Mouse (Mus musculus): Measurements from ENCODE around the gene Ciao2b. TPM values are rescaled to one million over a fixed set of nuclear protein-coding genes. Genes with fewer than 3 reads are reported as not detected.

Gene Ciao2b
- polyA plus RNA-seq, 1 experiment from 2014 or later, result 117 TPM

GRCm38 (mm10) chr8:104635004-104635710, 6.6 kb downstream of the Ciao2b start:
- in situ Hi-C loops (cut with MboI; ENCODE audit: low pct_unique_long_range_greater_than_20kb), result loop anchor here (10.0 kb wide), 1 partner anchor 660 kb away; the partner anchor contains the start of genes E2f4 and Exoc3l
- POLR2A ChIA-PET, result interaction anchor here (0.6 to 1.3 kb wide), 2 partner anchors 11 to 78 kb away, joined by 4 read pairs; partner anchors contain the start of gene Cdh16
- CTCF ChIA-PET, result interaction anchor here (0.7 to 2.1 kb wide), 3 partner anchors 14 to 33 kb away, joined by 3 to 8 read pairs (median 3); no protein-coding TSS in a partner anchor
- H3K27me3 ChIP-seq, result no peaks in the 10 kb centered on the region
- no peak for TF ChIP-seq CTCF (IDR thresholded peaks at IDR 0.05)
- ATAC-seq (no peak), DNase-seq (ENCODE audit: low read depth, low spot score) (no peak)

- TF ChIP-seq CTCF (IDR thresholded peaks at IDR 0.05), result no peak
- ChIA-PET POLR2A (no interaction called here), CTCF (interaction anchor here (1.2 kb wide), 1 partner anchor 30 kb away, joined by 3 read pairs; no protein-coding TSS in a partner anchor)
- ATAC-seq (no peak), DNase-seq (ENCODE audit: low read depth, low spot score) (no peak)
- in situ Hi-C loops (cut with MboI; ENCODE audit: low pct_unique_long_range_greater_than_20kb), result loop anchor here (10.0 kb wide), 1 partner anchor 662 kb away; the partner anchor contains the start of genes E2f4 and Exoc3l
- no peaks in the 10 kb centered on the region for H3K27me3 ChIP-seq
Measured at GRCm38 (mm10) chr8:104633156-104633744, 8.5 kb downstream of the Ciao2b start.

- POLR2A ChIA-PET, result no interaction called here
- in situ Hi-C loops (cut with MboI; ENCODE audit: low pct_unique_long_range_greater_than_20kb), result loop anchor here (10.0 kb wide), 1 partner anchor 662 kb away; the partner anchor contains the start of genes E2f4 and Exoc3l
Measured at GRCm38 (mm10) chr8:104632486-104632885, 9.3 kb downstream of the Ciao2b start.

GRCm38 (mm10) chr8:104631975-104632374, 9.8 kb downstream of the Ciao2b start:
- in situ Hi-C loops (cut with MboI; ENCODE audit: low pct_unique_long_range_greater_than_20kb), result loop anchor here (10.0 kb wide), 1 partner anchor 663 kb away; the partner anchor contains the start of genes E2f4 and Exoc3l
- no peak for ATAC-seq
- DNase-seq (ENCODE audit: low read depth, low spot score), result no peak
- ChIA-PET CTCF (interaction anchor here (1.4 to 1.6 kb wide), 3 partner anchors 11 to 29 kb away, joined by 3 to 7 read pairs (median 4); no protein-coding TSS in a partner anchor), POLR2A (no interaction called here)
- H3K27me3 ChIP-seq, result no peaks in the 10 kb centered on the region
- no peak for TF ChIP-seq CTCF (IDR thresholded peaks at IDR 0.05)

More at GRCm38 (mm10) chr8:104632486-104632885, 9.3 kb downstream of the Ciao2b start:
- ATAC-seq (no peak), DNase-seq (ENCODE audit: low read depth, low spot score) (no peak)
- no peak for TF ChIP-seq CTCF (IDR thresholded peaks at IDR 0.05)
- CTCF ChIA-PET, result interaction anchor here (1.2 to 1.4 kb wide), 2 partner anchors 29 to 30 kb away, joined by 3 to 7 read pairs; no protein-coding TSS in a partner anchor
- no peaks in the 10 kb centered on the region for H3K27me3 ChIP-seq

GRCm38 (mm10) chr8:104630981-104631663, 10.6 kb downstream of the Ciao2b start, which contains the start of gene Rrad:
Gene Rrad, minus strand, starts transcription at chr8:104631327.
- in situ Hi-C loops (cut with MboI; ENCODE audit: low pct_unique_long_range_greater_than_20kb), result loop anchor here (10.0 kb wide), 1 partner anchor 664 kb away; the partner anchor contains the start of genes E2f4 and Exoc3l
- ChIA-PET POLR2A (interaction anchor here (0.9 to 1.2 kb wide), 3 partner anchors 11 to 40 kb away, joined by 3 to 4 read pairs (median 3); partner anchors contain the start of genes Ciao2b and Pdp2), CTCF (interaction anchor here (1.4 to 1.6 kb wide), 3 partner anchors 10 to 28 kb away, joined by 3 to 7 read pairs (median 4); no protein-coding TSS in a partner anchor)
- ATAC-seq (peak; percentile 57), DNase-seq (ENCODE audit: low read depth, low spot score) (no peak)
- TF ChIP-seq CTCF (IDR thresholded peaks at IDR 0.05), result no peak
- H3K27me3 ChIP-seq, result no peaks in the 10 kb centered on the region

- ATAC-seq, result peak; percentile 45
- ChIA-PET POLR2A (interaction anchor here (0.9 to 1.2 kb wide), 3 partner anchors 11 to 39 kb away, joined by 3 to 4 read pairs (median 3); partner anchors contain the start of genes Ciao2b and Pdp2), CTCF (interaction anchor here (1.6 kb wide), 1 partner anchor 9 kb away, joined by 3 read pairs; no protein-coding TSS in a partner anchor)
- in situ Hi-C loops (cut with MboI; ENCODE audit: low pct_unique_long_range_greater_than_20kb), result loop anchor here (10.0 kb wide), 1 partner anchor 664 kb away; the partner anchor contains the start of genes E2f4 and Exoc3l
- DNase-seq (ENCODE audit: low read depth, low spot score), result no peak
- H3K27me3 ChIP-seq, result no peaks in the 10 kb centered on the region
- TF ChIP-seq CTCF (IDR thresholded peaks at IDR 0.05), result no peak
Measured at GRCm38 (mm10) chr8:104630574-104630973, 11.2 kb downstream of the Ciao2b start.

- in situ Hi-C loops (cut with MboI; ENCODE audit: low pct_unique_long_range_greater_than_20kb), result loop anchor here (10.0 kb wide), 1 partner anchor 665 kb away; the partner anchor contains the start of genes E2f4 and Exoc3l
- DNase-seq (ENCODE audit: low read depth, low spot score) (no peak), ATAC-seq (no peak)
- ChIA-PET POLR2A (interaction anchor here (1.2 kb wide), 2 partner anchors 12 to 19 kb away, joined by 3 to 4 read pairs; partner anchors contain the start of gene Ciao2b), CTCF (no interaction called here)
- TF ChIP-seq CTCF (IDR thresholded peaks at IDR 0.05), result no peak
- no peaks in the 10 kb centered on the region for H3K27me3 ChIP-seq
Measured at GRCm38 (mm10) chr8:104630111-104630479, 11.7 kb downstream of the Ciao2b start.

GRCm38 (mm10) chr8:104629306-104630110, 12.3 kb downstream of the Ciao2b start:
- in situ Hi-C loops (cut with MboI; ENCODE audit: low pct_unique_long_range_greater_than_20kb), result loop anchor here (10.0 kb wide), 1 partner anchor 665 kb away; the partner anchor contains the start of genes E2f4 and Exoc3l
- POLR2A ChIA-PET, result interaction anchor here (0.5 kb wide), 1 partner anchor 253 kb away, joined by 4 read pairs; no protein-coding TSS in a partner anchor
- no peak for DNase-seq (ENCODE audit: low read depth, low spot score)
- no peak for TF ChIP-seq CTCF (IDR thresholded peaks at IDR 0.05)
- no peak for ATAC-seq
- CTCF ChIA-PET, result no interaction called here
- H3K27me3 ChIP-seq, result no peaks in the 10 kb centered on the region

GRCm38 (mm10) chr8:104628402-104628801, 13.4 kb downstream of the Ciao2b start:
- no peak for TF ChIP-seq CTCF (IDR thresholded peaks at IDR 0.05)
- ChIA-PET POLR2A (no interaction called here), CTCF (no interaction called here)
- in situ Hi-C loops (cut with MboI; ENCODE audit: low pct_unique_long_range_greater_than_20kb), result no loop called here
- ATAC-seq (no peak), DNase-seq (ENCODE audit: low read depth, low spot score) (no peak)
- H3K27me3 ChIP-seq, result no peaks in the 10 kb centered on the region
